Mouse (Mus musculus): ENCODE data around the gene Mvp. TPM values are rescaled to one million over a fixed set of nuclear protein-coding genes. Genes with fewer than 3 reads are reported as not detected.

Gene Mvp
- 10 to 100 TPM; 26.7 to 48.3 (median 34.8) TPM for total RNA-seq (2022)

- DNase-seq (ENCODE audit: low spot score in 2 of 2), result peak; percentile 68
These were observed at the start of gene Mvp for GRCm38 (mm10) chr7:127014320-127014719. Gene Mvp, minus strand, starts transcription at chr7:127014621.

DNA sequence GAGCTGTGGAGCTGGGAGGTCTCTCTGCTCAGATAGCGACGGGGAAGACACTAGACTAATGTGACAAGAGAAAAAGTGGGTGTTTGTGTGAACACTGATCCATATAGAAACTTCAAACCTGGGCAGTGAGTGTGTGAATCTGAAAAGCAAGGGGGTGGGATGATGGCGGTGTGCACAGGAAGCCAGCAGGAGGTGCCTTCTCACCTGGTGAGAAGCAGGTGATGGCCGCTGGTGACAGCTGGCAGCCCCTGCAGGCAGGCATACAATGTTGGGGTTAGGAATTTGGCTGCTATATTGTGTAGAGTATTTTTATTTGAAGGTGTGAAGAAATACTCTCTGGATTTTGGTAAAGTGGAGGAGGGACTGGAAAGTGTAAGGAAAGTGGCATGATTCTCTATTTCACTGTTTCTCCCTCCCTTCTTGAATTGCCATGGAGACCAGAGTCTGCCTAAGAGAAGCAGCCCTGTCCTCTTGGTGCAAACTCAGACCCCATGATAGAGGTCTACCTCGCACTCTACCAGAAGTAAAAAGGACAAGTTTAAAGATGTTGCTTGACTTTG is 40.7 kb upstream of the Mvp start:
- DNase-seq (ENCODE audit: low spot score in 2 of 2), result no peak

DNA sequence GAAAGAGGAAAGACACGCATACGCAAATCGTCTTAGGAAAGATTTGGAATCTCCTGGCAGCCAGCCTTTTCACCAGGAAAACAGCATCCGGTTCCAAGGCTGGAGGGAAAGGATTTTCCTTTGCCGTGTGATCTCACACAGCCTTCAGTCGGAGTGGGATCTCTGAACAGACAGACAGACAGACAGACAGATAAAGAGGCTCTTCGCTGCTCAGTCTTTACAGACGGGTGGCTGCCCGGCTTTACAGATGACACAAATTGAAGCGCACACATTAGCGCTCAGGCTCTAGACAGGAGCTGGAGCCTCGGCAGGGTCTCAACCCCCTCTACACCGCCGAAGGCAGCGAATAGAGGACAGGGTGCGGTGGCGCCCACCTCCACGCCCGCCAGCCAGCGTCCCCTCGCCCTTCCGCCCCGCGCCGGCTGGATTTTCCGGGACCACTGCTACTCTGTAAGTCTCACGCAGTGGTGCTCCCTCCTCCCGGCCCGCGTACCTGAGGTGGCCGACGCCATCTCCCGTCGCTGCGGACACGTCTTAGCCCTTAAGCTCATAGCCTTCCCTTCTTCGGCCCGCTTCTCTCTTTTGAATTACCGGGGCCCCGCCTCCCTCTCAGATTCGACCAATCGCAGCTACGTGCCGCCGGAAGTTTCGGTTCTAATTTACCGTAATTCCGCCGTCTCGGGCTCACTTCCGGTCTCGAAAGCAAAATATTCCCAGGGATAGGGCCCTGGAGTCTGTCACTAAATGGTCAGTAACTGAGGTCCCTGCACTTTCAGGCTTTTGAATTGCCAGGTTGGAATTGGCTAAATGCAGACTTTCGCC is 27.6 kb upstream of the Mvp start, which contains the start of gene Kif22:
Kif22 (minus strand) TSS at position 621 of the 822 bp plus-strand sequence.
- DNase-seq (ENCODE audit: low spot score in 2 of 2), result peak; percentile 76 to 85

- DNase-seq (ENCODE audit: low spot score in 2 of 2), result no peak
These were observed 16.8 kb upstream of the Mvp start for GRCm38 (mm10) chr7:127031244-127031643.

- DNase-seq (ENCODE audit: low spot score in 2 of 2), result no peak
These were observed 15.8 kb upstream of the Mvp start for GRCm38 (mm10) chr7:127030172-127030571.

DNA sequence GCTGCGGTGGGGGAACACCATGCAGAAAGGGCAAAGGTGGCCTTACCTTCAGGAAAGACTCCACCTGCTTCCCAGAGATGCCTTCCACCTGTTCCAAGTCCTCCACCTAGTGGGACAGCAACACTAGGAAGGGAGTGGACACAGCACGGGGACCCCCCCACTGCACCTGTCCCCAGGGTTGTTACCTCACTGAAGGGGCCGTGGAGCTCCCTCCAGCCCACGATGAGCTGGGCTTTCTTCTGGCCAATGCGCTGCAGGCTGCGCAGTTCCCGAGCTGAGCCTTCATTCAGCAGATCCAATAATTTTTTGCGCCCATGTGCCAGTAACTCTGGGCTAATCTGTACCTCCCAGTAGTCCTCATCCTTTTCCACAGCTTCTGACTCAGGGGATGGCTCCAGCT is 13.5 kb upstream of the Mvp start:
- no peak for DNase-seq (ENCODE audit: low spot score in 2 of 2)

GRCm38 (mm10) chr7:127026984-127027726 is 12.7 kb upstream of the Mvp start, which contains the start of gene Maz:
Gene Maz, minus strand, starts transcription at chr7:127027037.
- peak; percentile 99 for DNase-seq (ENCODE audit: low spot score in 2 of 2)

DNA sequence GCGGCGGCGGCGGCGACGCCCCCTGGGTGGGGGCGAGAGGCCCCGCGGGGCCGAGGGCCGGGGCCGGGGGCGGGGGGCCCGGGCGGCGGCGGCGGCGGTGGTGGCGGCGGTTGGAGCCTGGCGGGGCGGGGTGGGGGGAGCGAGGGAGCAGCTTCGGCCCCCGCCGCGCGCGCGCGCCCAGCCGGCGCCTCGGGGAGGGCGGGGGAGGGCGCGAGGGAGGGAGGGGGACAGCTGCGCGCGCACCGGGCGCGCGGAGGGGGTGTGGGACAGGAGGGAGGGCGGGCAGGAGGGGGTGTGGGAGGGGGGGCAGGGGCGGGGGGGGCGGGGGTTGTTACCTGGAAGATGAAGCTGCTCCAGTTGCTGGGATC is 12.2 kb upstream of the Mvp start:
- no peak for DNase-seq (ENCODE audit: low spot score in 2 of 2)

DNA sequence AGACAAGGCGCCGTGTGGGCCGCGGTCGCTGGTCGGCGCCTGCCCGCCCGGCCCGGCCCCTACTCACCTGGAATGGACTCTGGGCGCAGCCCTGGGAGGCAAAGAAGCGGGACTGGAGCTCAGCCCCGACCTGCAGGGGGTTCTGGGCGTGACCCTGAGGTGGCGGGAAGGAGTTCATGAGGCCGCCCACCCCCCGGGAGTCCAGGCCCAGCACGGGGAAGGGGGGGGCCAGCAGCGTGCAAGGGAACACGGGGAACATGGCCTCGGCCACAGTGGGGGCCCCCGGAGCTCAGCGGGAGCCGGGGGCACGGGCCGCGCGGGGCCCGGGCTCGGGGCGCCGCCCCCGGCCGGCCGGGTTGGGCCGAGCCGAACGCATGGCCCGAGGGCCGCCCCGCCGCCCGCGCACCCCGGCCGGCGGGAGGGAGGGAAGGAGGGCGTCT is 11.8 kb upstream of the Mvp start:
- DNase-seq (ENCODE audit: low spot score in 2 of 2), result peak; percentile 50 to 62

DNA sequence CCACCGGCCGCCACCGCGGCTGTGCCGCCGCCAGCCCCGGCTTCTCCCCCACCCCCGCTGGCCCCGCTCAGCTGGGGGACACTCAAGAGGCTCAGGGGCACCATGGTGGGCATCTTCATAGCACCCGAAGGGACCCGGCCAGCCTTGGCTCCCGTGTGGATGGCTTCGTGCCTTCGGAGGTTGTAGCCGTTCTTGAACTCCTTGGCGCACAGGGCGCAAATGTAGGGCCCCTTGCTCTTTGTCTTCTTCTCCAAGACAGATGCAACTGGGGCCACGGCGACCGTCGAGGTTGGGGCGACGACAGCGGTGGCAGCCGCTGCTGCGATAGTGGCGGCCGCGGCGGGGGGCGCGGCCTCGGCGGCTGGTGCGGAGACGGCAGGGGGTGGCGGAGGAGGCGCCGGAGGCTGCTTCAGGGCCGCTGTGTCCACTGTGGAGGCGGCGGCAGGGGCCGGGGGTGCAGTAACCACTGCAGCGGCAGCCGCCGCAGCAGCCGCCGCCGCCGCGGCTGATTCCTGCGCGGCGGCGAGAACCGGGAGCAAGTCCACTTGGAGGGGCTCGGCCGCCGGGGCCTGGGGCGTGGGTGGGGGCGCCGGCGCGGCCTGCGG is 11.2 kb upstream of the Mvp start:
- no peak for DNase-seq (ENCODE audit: low spot score in 2 of 2)

DNA sequence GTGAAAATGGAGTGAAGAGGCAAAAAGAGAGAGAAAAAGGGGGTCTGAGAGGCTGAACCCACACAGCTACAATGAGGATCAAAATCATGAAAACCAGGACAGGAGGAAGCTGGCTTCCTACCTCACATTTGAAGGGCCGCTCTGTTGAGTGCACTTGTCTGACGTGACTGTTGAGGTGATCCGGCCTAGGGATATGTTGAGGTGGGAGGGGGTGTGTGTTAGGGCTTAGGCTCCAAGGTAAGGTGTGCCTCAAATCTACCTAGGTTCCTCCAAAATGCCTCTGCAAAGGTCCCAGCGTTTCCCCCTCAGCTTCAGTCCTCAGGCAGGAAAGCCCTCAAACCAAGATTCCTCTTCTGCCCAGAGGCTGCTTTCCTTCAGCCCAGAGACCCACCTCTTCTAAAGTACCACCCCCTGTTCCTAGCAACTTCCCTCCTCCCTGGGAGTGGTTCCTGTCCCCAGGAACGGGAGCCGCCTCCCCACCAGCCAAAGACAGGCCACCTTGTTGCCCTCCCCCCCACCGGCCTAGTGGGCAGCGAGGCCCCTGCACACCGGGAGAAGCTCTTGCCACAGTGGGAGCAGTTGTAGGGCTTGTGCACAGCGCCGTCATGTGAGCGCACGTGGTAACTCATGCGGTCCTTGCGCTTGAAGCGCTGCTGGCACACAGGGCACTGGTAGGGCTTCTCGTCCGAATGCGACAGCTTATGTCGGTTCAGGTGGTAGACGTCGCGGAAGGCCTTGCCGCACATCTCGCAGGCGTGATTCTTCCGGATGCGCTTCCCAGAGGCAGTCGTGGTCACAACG is 10.5 kb upstream of the Mvp start:
- DNase-seq (ENCODE audit: low spot score in 2 of 2), result peak; percentile 49 to 70

- no peak for DNase-seq (ENCODE audit: low spot score in 2 of 2)
These were observed 9.7 kb upstream of the Mvp start for GRCm38 (mm10) chr7:127023896-127024690.

GRCm38 (mm10) chr7:127023272-127023691 is 8.9 kb upstream of the Mvp start:
- DNase-seq (ENCODE audit: low spot score in 2 of 2), result no peak

DNA sequence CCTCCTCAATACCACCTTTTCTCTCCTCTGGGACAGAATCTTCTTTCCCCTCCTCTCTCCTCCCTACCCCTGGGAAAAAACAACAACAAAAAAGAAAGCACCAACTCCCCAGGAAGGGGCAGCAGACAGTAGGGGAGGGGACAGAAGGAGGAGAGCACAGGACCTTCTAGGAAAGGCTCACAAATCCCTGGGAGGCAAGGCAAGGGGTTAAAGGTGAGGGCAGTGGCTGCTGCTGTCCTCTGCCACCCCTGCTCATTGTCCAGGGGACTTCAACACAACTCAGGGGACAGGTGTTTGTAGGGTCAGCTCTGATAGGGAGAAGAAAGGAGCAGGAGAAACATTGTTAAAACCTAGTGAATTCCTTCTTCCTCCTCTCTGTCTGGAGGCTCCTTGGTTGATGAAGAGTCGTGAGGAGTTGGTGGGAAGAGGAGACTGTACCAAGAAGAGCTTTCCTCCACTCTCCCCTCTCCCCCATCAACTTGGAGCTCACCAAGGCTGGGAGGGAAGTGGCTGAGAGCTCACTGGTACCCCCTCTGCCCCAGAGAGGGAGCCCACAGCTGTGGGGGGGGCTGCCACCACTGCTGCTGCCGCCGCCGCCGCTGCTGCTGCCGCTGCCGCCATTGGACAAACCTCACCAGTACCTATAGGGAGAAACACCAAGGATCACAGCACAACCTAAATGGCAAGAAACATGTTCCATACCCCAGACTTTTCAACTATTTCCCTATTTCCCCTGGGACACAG is 8.3 kb upstream of the Mvp start:
- no peak for DNase-seq (ENCODE audit: low spot score in 2 of 2)

DNA sequence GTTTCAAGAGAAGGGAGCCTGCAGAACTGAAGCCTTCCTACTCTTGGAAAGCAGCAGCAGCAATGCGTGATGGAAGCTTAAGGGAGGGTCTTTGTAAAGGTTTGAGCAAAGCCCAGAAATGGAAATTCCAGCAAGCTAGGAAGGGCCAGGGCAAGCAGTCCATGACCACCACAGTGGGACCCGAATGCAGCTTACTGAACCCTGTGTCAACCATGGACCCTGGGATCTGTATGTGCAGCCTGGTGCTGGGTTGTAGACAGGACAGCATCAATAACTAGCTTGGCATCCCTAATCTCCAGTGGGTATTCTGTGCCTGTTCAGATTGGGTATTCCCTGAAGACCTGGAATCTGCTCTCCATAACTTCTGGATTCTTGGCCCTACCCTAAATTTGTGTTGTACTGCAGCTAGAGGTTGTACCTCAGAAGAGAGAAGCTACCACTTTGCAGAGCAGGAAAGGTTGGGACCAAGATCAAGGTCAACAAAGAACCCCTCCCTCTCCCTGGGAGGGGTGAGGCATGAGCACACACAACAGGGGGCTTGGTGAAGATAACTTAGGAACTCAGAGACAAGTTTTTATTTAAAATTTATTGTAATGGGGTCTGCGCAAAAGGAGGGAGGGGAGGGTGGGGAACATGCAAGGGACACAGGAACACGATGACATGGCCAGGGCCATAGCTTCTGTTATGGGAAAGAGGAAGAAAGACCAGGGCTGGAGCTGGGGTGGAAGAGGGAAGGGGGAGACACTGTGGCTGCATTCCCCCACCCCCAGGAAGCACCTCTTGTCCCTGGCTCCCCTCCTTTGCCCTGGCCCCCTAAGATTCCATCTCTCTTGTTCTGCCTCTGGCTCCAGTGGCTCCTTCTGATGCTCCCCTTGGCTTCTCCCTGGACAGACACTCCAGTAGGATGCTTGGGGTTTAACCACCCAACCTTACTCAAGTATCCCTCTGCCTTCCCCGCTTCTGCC is 7.4 kb upstream of the Mvp start:
- no peak for DNase-seq (ENCODE audit: low spot score in 2 of 2)

- DNase-seq (ENCODE audit: low spot score in 2 of 2), result peak in 1 of 2 experiments; percentile 45
These were observed 6.6 kb upstream of the Mvp start, which contains the start of the genes Gm42742 and Prrt2 for GRCm38 (mm10) chr7:127020901-127021562. Gene Gm42742, minus strand, starts transcription at chr7:127021097. Gene Prrt2, minus strand, starts transcription at chr7:127021211.

DNA sequence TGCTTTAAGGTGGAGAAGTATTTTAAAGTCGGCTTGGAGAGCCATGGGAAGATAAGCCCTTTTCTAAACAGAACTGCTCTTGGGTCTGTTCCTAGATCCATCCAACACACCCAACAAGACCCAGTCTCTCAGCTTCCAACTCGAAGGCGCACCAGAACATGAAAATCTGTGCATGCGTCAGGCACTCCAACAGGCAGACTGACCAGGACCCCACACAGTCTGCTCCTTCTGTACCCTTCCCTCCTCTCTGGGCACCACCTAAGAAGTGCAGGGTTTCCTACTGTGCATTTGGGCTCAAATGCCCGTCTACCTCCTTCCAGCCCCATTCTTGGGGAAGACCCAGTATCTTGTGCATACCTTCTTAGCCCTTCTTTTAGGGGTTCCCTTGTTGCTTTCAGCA is 6.1 kb upstream of the Mvp start:
- no peak for DNase-seq (ENCODE audit: low spot score in 2 of 2)
